Mouse (Mus musculus) left cerebral cortex, postnatal 4 days (tissue): ENCODE measurements around the gene Elof1. TPM values are rescaled to one million over a fixed set of nuclear protein-coding genes. Genes with fewer than 3 reads are reported as not detected.

ENCODE experiments used
- DNase-seq: peaks from one replicate; pipeline ENCODE4 v3.0.0-alpha.2; 2022
- intact Hi-C: fragments of 180-260 bp; cut with DNase I; formaldehyde crosslinking; loops from one replicate; pipeline ENCODE4 v1.15.1; 2025
- total RNA-seq, 2 experiments: library from RNA; stranded (reverse); gene quantifications; 2 replicates each; pipeline ENCODE4 v1.2.3; 2021

Gene Elof1
- total RNA-seq, 2 experiments from 2014 or later: 65.7 to 66.6 TPM

DNA sequence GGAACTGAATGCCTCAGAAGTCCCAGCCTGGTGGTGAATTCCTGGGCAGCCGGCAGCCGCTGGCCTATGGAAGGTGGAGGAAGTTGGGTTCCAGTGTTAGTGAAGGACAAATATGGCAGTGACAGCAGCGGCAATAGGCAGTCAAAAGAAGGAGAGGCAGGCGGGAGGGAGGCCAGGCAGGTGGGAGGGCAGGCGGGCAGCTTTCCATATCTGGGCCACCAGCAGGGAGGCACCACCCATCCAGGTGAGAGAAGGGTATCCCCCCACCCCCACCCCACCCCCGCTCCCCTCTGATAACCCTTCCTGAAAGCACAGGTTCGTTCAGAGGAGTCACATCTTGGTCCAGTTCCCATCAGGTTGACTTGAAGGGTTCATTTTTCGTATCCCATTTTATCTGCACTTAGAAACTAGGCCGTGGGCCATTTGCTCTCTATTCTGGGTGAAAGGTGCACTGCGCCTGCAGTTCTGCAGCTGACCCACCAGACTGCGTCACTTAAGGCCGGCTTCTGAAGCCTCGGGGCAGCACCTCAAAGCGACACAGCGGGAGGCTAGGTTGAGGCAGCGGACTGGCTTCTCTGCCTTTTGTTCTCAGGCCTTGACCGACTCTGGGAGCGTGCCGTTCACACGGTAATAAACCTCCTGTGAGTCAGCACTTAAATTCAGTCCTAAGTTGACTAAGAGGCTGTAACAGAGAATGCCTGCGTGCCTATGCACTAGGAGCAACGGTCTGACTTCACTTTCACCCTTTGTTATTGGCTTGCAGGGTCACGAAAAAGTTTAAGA lies 20.0 kb upstream of the Elof1 start:
- intact Hi-C loops: no loop called here
- DNase-seq: no peak

DNA sequence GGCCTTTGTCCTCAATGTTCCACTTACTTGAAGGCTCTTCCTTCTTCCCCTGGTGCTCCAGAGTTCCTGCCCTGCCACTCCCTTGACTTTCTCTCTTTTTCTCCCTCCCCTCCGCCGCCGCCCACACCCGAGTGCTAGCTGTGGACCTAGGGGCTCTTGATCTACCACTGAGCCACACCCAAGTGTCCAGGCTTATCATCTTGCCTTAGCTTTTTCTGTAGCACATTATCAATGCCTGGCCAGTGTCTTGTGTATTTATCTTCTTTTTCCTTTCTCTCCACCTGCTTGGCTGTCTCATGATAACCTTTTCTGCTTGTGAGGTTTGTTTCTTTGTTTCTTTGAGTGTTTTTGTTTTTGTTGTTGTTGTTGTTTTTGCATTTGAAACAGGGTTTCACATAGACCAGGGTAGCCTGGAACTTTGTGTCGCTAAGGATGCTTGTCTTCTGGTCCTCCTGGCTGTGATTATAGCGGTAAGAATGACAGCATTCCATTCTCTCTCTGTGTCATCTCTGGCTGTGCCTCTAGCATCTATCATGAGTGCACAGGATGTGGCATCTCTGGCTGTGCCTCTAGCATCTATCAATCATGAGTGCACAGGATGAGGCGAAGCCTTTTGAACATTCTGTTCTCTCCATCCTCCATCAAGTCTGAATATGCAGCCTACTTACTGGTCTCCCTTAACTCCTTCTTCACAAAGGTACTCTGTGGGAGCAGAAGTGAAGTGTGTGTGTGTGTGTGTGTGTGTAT lies 18.8 kb upstream of the Elof1 start, which contains the start of gene Acp5:
Acp5 (minus strand) TSS at position 68 of the 747 bp plus-strand sequence.
- DNase-seq: no peak
- intact Hi-C loops: no loop called here

DNA sequence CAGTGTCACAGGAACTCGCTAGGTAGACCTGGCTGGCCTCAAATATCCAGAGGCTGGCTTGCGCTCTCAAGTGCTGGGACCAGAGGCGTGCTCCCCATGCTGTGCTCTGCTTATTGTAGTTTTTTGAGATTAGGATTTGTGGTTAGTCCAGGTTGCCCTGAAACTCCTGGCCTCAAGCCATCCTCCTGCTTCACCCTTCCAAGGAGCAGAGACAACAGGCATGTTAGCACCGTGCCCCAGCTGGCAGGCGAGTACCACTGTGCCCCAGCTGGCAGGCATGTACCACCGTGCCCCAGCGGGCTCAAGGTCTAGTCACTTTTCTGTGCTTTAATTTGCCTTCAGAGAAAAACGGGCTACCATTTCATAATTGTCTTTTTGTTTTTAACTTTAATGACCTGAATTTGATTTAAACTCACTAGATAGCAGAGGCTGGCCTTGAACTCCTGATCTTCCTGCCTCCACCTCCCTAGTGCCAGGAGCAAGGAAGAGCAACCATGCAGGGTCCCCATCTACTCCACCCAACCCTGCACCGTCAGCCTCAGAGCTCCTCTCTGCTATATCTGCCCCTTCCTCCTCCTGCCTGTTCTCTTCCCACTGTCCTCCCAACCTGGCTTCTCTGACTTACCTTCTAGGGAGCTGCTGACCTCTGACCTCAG lies 18.1 kb upstream of the Elof1 start:
- intact Hi-C loops: no loop called here
- peak; percentile 49 for DNase-seq

DNA sequence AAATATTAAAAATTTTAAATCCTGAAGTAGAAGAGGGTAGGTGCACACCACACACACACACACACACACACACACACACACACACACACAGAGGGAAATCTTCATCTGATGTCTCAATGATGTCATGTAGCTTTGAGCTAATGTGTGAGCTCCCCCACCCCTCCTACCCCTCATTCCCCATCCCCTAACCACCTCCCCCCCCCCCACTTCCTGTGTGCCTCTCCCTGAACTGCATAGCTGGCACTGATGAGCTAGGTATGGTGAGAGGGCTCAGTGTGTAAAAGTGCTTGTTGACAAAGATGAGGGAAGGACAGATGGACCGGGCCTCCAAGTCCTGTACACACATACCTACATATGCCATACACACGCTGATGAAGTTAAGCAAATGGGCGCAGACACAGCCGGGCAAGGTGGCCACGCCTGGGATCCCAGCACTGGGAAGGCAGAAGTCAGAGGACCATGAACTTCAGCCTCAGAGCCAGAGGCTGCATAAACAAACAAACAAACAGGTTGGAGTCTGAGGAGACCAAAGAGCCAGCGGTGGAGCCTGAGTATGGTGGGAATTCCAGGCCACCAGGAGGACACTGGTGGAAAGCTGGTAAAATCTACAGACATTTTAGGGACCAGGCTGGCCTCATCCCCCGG lies 17.4 kb upstream of the Elof1 start:
- DNase-seq: no peak
- intact Hi-C loops: no loop called here

DNA sequence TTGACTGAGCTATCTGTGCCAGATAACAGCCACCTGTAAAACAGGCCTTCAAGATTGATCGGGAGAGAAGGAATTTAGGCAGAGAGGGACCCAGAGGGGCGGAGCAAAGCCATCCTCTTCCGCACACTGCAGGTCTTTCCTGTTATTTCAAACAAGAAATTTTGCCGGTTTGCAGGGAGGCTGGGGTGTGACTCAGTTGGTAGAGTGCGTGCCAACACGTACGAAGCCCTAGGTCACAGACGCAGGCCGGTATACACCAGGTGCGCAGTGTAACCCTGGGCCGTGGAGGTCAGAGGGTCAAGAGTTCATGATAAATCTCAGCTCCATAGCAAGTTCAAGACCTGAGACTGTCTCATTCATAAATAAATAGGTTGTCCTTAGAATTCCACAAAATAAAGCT lies 15.2 kb upstream of the Elof1 start:
- no peak for DNase-seq
- intact Hi-C loops: no loop called here

DNA sequence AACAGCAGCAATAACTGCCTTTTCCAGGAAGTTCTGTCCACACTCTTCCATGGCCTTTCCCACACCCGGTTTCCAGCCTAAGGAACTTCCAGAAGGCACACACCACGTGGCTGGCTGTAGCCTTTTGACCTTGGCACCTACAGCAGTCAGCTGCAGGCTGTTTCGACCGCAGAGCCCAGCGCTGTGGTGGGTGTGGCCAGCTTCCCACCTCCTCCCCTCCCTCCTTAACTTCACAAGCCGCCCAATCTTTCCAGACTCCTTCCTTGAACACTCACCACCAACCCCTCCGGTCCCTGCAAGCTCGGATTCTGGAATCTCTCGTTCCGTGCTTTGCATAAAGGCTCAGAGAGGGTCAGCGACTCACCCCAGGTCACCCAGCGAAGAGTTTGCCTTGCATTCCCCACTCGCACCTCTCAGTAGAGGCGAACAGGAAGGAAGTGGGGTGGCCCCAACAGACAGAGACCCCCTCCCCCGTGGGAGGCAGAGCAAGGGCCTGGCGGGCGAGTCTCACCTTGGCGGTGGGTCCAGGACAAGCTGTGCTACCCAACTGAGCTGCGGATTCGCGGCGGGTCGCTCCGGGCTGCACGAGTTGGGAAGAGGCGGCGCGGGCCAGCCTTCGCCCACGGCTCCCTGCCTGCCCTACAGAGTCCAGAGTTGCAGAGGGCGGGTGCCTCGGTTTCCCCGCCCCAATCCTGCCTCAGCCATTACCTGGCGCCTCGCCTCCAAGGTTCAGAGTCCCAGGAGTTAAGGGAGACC lies 14.4 kb upstream of the Elof1 start:
- intact Hi-C loops: no loop called here
- DNase-seq: no peak

DNA sequence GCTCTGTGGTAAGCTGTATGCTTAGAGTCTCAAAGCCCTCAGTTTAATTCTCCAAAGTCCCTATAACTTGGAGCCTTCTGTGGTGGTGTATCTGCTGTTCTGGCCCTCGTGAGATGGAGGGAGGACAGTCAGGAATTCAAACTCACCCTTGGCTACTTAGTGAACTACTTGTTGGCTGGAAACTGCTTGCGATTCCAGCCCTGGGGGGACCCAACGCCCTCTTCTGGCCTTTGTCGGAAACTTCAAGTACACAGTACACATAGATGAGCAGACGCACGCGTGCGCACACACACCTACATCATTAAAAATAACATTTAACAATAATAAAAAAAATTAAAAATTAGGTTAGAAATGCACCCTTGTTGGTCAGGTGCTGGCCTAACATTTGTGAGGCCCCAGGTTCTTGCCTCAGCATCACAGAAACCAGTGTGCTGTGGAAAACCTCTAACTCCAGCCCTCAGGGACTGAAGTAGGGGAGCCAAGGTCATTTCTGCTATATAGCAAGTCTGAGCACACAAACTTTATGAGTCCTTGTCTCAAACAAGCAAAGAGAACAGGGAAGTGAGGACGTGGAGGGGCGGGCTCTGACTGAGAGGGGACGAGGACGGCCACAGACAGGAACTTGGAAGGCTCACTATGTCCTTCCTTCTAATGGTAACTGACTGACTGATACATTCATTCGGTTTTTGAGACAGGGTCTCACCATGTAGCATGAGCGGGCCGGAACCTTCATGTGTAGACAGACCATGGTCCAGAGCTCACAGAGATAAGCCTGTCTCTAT lies 8.5 kb upstream of the Elof1 start:
- intact Hi-C loops: no loop called here
- DNase-seq: no peak

DNA sequence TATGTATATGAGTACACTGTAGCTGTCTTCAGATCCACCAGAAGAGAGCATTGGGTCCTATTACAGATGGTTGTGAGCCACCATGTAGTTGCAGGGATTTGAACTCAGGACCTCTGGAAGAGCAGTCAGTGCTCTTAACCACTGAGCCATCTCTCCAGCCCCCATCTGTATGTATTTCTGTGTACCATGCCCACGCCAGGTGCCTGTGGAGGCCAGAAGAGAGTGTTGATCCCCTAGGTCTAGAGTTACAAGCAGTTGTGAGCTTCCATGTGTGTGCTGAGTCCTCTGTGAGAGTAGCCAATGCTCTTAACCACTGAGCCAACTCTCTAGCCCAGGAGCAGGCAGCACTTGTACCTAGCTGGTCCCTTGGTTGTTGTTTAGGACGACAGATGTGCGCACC lies 7.2 kb upstream of the Elof1 start:
- intact Hi-C loops: no loop called here
- DNase-seq: no peak

DNA sequence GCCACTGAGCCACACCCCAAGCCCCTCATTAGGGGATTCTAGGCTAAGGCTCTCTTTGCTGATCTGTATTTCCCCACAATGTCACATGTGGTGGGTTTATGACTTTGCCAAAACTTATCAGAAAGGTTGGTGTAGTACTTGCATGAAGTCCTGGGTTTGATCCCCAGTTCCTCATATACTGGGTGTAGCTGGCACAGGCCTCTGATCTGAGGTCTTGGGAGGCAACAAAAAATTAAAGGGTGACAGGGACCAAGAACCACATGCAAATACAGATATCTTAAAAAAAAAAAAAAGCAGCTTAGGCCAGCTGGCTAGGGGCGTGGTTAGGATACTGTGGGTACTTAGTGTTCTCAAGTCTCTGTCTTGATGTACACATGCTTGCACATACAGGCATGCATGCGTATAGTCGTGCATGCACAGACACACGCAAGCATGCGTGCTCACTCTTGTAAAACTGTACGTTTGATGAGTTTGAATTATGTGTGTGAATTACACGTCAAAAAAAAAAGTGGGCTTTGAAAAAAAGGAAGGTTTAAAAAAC lies 6.2 kb upstream of the Elof1 start:
- intact Hi-C loops: no loop called here
- DNase-seq: no peak

DNA sequence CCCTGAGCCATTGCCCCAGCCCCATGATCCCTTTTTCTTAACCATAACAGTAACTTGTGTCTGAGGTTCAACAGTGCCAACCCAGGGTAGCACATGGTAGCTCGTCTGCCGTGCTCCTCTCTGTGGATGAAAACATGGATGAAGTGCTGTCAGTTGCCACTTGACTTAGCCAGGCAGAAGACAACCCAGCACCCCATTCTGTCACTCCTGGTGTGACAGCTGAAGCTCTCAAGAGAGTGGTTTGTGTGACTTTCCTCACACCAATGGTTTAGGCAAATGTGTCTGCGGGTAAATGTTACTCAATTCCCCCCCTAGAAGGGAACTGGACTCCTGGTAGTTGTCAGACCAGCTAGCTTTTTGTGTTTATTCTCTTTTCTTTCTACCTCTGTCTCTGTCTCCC lies 5.0 kb upstream of the Elof1 start:
- intact Hi-C loops: no loop called here
- no peak for DNase-seq

GRCm38 (mm10) chr9:22121545-22121944 lies 4.6 kb upstream of the Elof1 start:
- no peak for DNase-seq
- intact Hi-C loops: no loop called here

GRCm38 (mm10) chr9:22119543-22119942 lies 2.6 kb upstream of the Elof1 start:
- intact Hi-C loops: no loop called here
- DNase-seq: no peak

DNA sequence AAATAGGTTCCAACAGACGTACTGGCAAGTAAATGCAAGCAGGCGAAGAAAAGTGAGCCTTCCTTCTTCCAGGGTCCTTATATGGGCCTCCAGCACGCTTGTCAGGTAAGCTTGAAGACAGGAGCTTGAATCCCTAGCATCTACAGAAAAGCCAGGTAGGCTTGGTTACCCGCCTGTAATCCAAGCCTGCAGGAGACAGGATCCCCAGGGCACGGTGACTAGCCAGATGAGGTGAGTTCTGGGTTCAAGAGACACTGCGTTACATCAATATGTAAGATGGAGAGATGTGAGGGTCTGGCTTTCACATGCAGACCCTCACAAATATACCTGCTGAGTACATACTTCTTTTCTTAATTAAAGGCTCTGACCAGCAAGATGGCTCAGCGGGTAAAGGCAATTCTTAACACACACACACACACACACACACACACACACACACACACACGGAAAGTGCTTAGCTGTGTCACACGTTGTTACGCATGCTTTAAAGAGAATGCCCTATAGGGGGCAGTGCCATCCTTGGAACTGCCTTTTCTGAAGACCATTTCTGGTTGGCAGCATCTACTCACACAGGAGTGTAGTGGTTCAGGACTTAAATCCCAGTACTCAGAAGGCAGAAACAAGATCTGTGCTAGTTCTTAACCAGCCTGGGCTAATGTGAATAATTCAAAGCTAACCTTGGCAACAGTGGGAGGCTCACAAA lies 933 bp upstream of the Elof1 start:
- DNase-seq: peak; percentile 49
- intact Hi-C loops: no loop called here

DNA sequence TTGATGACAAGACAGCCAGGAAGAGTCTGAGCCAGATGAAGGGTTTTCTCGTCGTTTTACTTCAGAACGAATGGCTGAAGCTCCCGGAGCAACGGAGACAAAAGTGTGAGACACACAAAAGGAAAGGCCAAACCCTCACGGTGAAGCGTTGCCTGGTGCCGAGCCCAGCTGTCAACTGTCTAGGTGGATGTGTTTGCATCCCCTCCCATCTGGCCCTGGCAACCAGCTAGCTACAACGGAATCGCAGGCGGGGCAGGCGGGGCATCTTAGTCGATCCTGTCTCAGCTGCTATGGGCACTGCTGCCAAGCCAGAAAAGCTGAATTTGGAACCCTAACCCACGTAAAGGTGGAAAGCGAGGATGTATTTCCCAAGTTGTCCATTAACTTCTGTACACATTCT lies 886 bp downstream of the Elof1 start:
- intact Hi-C loops: no loop called here
- peak; percentile 65 for DNase-seq

GRCm38 (mm10) chr9:22115635-22116034 lies 1.3 kb downstream of the Elof1 start:
- intact Hi-C loops: no loop called here
- no peak for DNase-seq

DNA sequence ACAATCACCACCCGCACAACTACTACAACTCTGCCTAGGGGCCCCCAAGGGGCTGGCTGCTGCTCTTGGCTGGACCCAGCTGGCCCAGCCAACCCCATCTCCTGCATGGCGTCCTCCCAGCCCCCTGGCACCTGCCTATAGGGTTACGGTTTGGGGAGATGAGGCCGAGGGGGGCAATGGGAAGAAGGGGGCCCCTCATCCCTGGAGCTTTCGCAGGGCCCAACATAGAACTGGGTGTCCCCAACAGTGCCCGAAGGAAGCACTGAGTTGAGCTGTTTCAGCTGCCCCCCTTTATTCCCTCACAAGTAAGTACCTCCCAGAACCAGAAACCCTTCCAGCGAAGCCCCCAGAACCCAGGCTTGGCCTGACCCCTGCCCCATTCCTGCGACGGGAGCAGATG lies 8.8 kb downstream of the Elof1 start:
- DNase-seq: no peak
- intact Hi-C loops: no loop called here

GRCm38 (mm10) chr9:22099922-22100321 lies 17.1 kb downstream of the Elof1 start:
- intact Hi-C loops: no loop called here
- DNase-seq: no peak

DNA sequence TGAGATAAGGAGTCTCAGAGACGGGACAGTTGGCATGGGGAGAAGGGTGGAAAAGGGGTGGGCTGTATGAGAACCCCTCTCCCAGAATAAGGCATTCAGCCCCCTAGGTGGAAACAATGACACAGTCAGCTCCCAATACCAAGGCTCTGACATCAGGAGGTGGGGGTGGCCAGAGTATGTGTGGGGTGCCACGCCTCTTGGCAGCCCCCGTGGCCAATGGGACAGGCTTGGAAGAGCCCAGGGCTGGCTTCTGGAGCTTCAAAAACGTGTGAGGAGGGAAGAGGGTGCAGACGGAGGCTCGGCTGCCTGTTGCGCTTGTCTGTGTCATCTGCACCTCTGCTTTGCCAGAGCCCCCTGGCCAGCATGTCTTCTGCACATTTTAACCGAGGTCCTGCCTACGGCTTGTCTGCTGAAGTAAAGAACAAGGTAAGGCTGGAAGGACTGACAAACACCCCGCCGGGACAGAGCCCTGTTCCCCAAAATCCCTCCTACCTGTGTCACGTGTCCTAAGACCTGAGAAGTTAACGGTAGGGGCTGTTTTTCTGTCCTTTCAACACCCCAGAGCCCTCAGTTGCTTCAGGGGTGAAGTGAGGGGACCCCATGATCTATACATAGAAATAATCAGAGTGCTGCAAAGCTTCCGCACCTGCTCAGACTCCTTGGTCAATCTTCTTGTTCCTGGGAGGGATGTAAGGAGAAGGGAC lies 17.8 kb downstream of the Elof1 start, which contains the start of gene Cnn1:
Cnn1 (plus strand) TSS at position 224 of the 704 bp plus-strand sequence.
- DNase-seq: peak; percentile 25
- intact Hi-C loops: no loop called here
